Mouse (Mus musculus) cerebellum, adult 18-20 months (tissue): ENCODE data around the gene Poldip3.
A peak's percentile ranks its signal among the peaks of the same experiment; 100 is the strongest.

Source experiments
- DNase-seq, 2 experiments: peaks; one replicate each; pipeline ENCODE4 v3.0.0; 2021

Gene Poldip3

GRCm38 (mm10) chr15:83149196-83150072 is at the start of gene Poldip3:
Gene Poldip3 (minus strand): TSS chr15:83149384.
- DNase-seq: peak; percentile 97 to 99

GRCm38 (mm10) chr15:83193413-83193812 is 44.2 kb upstream of the Poldip3 start:
- DNase-seq: no peak

- DNase-seq: no peak
Observed at GRCm38 (mm10) chr15:83182351-83182750, 33.2 kb upstream of the Poldip3 start.

GRCm38 (mm10) chr15:83181800-83182330 is 32.7 kb upstream of the Poldip3 start:
- no peak for DNase-seq

GRCm38 (mm10) chr15:83180004-83180403 is 30.8 kb upstream of the Poldip3 start:
- DNase-seq: no peak

- no peak for DNase-seq
Observed at GRCm38 (mm10) chr15:83176653-83177052, 27.5 kb upstream of the Poldip3 start.

- DNase-seq: no peak
Observed at GRCm38 (mm10) chr15:83173914-83174884, 25.0 kb upstream of the Poldip3 start.

- DNase-seq: peak in 1 of 2 experiments; percentile 15
Observed at GRCm38 (mm10) chr15:83172492-83173429, 23.6 kb upstream of the Poldip3 start, which contains the start of gene Cyb5r3. Gene Cyb5r3 (minus strand): TSS chr15:83172592.

GRCm38 (mm10) chr15:83171712-83172481 is 22.7 kb upstream of the Poldip3 start:
- peak; percentile 96 to 99 for DNase-seq

- peak in 1 of 2 experiments; percentile 30 for DNase-seq
Observed at GRCm38 (mm10) chr15:83170956-83171659, 21.9 kb upstream of the Poldip3 start.

- peak; percentile 55 to 61 for DNase-seq
Observed at GRCm38 (mm10) chr15:83169772-83170722, 20.9 kb upstream of the Poldip3 start.

GRCm38 (mm10) chr15:83168875-83169771 is 19.9 kb upstream of the Poldip3 start:
- DNase-seq: peak; percentile 82 to 89

GRCm38 (mm10) chr15:83168311-83168710 is 19.1 kb upstream of the Poldip3 start:
- peak in 1 of 2 experiments; percentile 19 for DNase-seq

GRCm38 (mm10) chr15:83167550-83168065 is 18.4 kb upstream of the Poldip3 start:
- DNase-seq: peak in 1 of 2 experiments; percentile 8

GRCm38 (mm10) chr15:83167126-83167525 is 17.9 kb upstream of the Poldip3 start:
- DNase-seq: peak in 1 of 2 experiments; percentile 6

- DNase-seq: peak; percentile 38 to 45
Observed at GRCm38 (mm10) chr15:83166642-83167041, 17.5 kb upstream of the Poldip3 start.

GRCm38 (mm10) chr15:83165526-83166315 is 16.5 kb upstream of the Poldip3 start:
- peak in 1 of 2 experiments; percentile 2 for DNase-seq
